Mouse (Mus musculus) olfactory bulb, adult 2 months (tissue): Measurements from ENCODE around the gene Furin.

Experiments
- CTCF ChIP-seq: fragments of 200-500 bp; IDR thresholded peaks from 2 replicates; pipeline ENCODE4 v1.5.1; 2012; ENCODE audit warnings: low read depth, mild to moderate bottlenecking, low read length, moderate library complexity; ENCODE audit not compliant: insufficient read depth
- POLR2A ChIP-seq: fragments of 200-500 bp; IDR thresholded peaks from 2 replicates; pipeline ENCODE4 v1.6.1; 2012; ENCODE audit warnings: mild to moderate bottlenecking, low read depth, low read length, moderate library complexity; ENCODE audit not compliant: insufficient read depth

DNA sequence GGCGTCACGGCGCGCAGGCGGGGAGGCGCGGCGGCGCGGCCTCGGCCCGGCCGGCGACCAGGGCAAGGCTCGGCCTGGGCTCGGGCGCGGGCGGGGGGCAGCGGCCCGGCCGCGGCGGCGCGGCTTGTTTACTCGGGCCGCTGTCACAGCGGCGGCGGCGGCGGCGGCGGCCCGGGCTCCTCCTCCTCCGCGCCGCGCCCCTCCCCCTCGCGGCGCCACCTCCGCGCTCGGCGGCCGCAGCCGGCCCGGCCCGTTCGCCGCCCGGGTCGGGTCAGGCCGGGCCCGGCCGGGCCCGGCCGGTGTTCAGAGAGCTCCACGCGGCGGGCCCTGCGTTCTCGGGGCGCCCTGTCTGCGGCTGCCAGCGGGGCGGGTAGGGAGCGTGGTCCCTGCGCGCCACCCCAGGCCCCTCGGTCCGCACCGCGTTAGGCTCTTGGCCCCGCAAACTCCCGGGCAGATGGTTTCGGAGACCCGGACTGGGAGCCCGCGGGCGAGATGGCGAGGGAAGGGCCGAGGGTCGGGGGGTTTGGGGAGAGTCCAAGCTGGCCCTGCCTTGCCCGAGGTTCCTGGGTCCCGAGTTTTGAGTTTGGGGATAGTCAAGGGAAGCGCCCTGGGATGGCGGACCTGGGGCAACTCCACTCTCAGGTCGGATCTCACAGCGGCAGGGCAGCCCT is 2.5 kb downstream of the Furin start:
- no peak for TF ChIP-seq CTCF
- TF ChIP-seq POLR2A: peak; percentile 41
